8 mouse cellular contexts compared by ENCODE assay signal in genomic region chr13:78197819-78198390, GRCm38 (mm10). TPM values are rescaled to one million over a fixed set of nuclear protein-coding genes. Genes with fewer than 3 reads are reported as not detected.
DNase-seq lines count a peak whose midpoint lies in the region; ATAC-seq and TF ChIP-seq lines count a peak whose summit lies in the region.

No protein-coding gene starts in this region.

- H3K36me3 ChIP-seq in kidney, adult 2 months (ENCODE audit: control insufficient read depth, insufficient read depth, low read length) = no peaks in the 10 kb centered on the region
- H3K36me3 ChIP-seq in hindbrain, embryonic 11.5 days (ENCODE audit: control insufficient read depth, insufficient read depth, low read length) = 0 out of 2 replicates have a peak, but pooled peaks cover 2% of the 10 kb centered on the region
- no peaks in the 10 kb centered on the region for H3K36me3 ChIP-seq in liver, embryonic 16.5 days (ENCODE audit: control insufficient read depth, insufficient read depth)

- ATAC-seq in hindbrain, embryonic 11.5 days (ENCODE audit: low FRiP score) = no peak
- ATAC-seq in liver, embryonic 16.5 days (ENCODE audit: low read depth) = no peak

- no peaks in the 10 kb centered on the region for H3K9me3 ChIP-seq in hindbrain, embryonic 11.5 days (ENCODE audit: control insufficient read depth, low read length)
- H3K9me3 ChIP-seq in liver, embryonic 16.5 days (replicated peaks; ENCODE audit: control insufficient read depth, low read length) = no peaks in the 10 kb centered on the region

- TF ChIP-seq CTCF in kidney, adult 2 months (conservative IDR thresholded peaks at IDR 0.05; ENCODE audit: insufficient read depth, insufficient read length, low read depth, low read length) = no peak

- TF ChIP-seq POLR2A in kidney, adult 2 months (IDR thresholded peaks at IDR 0.05; ENCODE audit: low read depth, low read length) = no peak

- no peak overlapping the region for H3K27ac ChIP-seq in kidney, adult 2 months (ENCODE audit: insufficient read depth, low read depth, low read length)
- H3K27ac ChIP-seq in hindbrain, embryonic 11.5 days (ENCODE audit: low read depth, low read length) = peak overlapping the region; percentile 100
- no peak overlapping the region for H3K27ac ChIP-seq in liver, embryonic 16.5 days (ENCODE audit: low read length)

- H3K27me3 ChIP-seq in kidney, adult 2 months (replicated peaks; ENCODE audit: control insufficient read depth, insufficient read depth, low read length) = peaks cover 3% of the 10 kb centered on the region; the same call in 1 of the 2 replicates
- no peaks in the 10 kb centered on the region for H3K27me3 ChIP-seq in hindbrain, embryonic 11.5 days (ENCODE audit: control insufficient read depth, insufficient read depth, low read length)
- H3K27me3 ChIP-seq in liver, embryonic 16.5 days (ENCODE audit: control insufficient read depth, insufficient read depth, low read depth, low read length) = peaks cover 88% of the 10 kb centered on the region

- no peaks in the 10 kb centered on the region for H3K4me1 ChIP-seq in kidney, adult 2 months (ENCODE audit: control insufficient read depth, insufficient read depth, low read length)
- H3K4me1 ChIP-seq in hindbrain, embryonic 11.5 days (replicated peaks; ENCODE audit: control insufficient read depth, insufficient read depth, low read length) = no peaks in the 10 kb centered on the region
- no peaks in the 10 kb centered on the region for H3K4me1 ChIP-seq in liver, embryonic 16.5 days (ENCODE audit: control insufficient read depth, low read depth, low read length)

- H3K4me3 ChIP-seq in kidney, adult 2 months (ENCODE audit: insufficient read depth, low read depth, low read length) = peak overlapping the region; percentile 58
- peak overlapping the region; percentile 98 for H3K4me3 ChIP-seq in hindbrain, embryonic 11.5 days (ENCODE audit: low read depth, low read length)
- peak overlapping the region; percentile 47 for H3K4me3 ChIP-seq in liver, embryonic 16.5 days (ENCODE audit: low read depth, low read length)

- WGBS in kidney, adult 2 months = 1% methylated on average over 32 of the region's 33 CpGs
- WGBS in hindbrain, embryonic 11.5 days = 0% methylated on average over 27 of the region's 33 CpGs
- under 1% methylated on average over 28 of the region's 33 CpGs for WGBS in liver, embryonic 16.5 days (ENCODE audit: insufficient replicate concordance)

- DNase-seq in kidney, adult 2 months = no peak
- no peak for DNase-seq in kidney, adult 9 months
- DNase-seq in MN1 (ENCODE audit: low spot score) = peak; percentile 21
- DNase-seq in embryo, embryonic 11 days = peak; percentile 67
- no peak for DNase-seq in hindbrain, embryonic 11.5 days (ENCODE audit: low spot score)
- no peak for DNase-seq in yolk sac, embryonic 10.5 days (ENCODE audit: low spot score)
- no peak for DNase-seq in thymus, postnatal 36 days

- H3K4me2 ChIP-seq in hindbrain, embryonic 11.5 days (replicated peaks; ENCODE audit: low read depth, low read length) = peak overlapping the region; percentile 45
- H3K4me2 ChIP-seq in liver, embryonic 16.5 days (ENCODE audit: low read depth, low read length) = peak overlapping the region; percentile 66

- peak overlapping the region; percentile 100 for H3K9ac ChIP-seq in hindbrain, embryonic 11.5 days (ENCODE audit: low read depth, low read length)
- peak overlapping the region; percentile 24; the same call in 1 of the 2 replicates for H3K9ac ChIP-seq in liver, embryonic 16.5 days (ENCODE audit: low read depth, low read length)

RNA-seq across cellular contexts. Expression of gene Nr2f1, which starts 1.7 kb away (rescaled TPM):
- 5.6 and 7.5 TPM in 2 replicates for polyA plus RNA-seq in kidney, adult 2 months (2012; rRNA removed)
- polyA plus RNA-seq in hindbrain, embryonic 11.5 days (2014; fragmentation: Nextera tagmentation; extraction: Ambion mirVana) = 82.8 and 97.2 TPM in 2 replicates
- polyA plus RNA-seq in liver, embryonic 16.5 days (2015; fragmentation: Nextera tagmentation; extraction: Ambion mirVana) = 0.15 and 0.17 TPM in 2 replicates

Comparison
In these comparisons a context has a peak if more than half of its experiments do, and no peak if none do; other contexts are left out.
1. DNase-seq: peak in MN1 (single experiment) and embryo, embryonic 11 days (single experiment); none in kidney, adult 2 months (single experiment), kidney, adult 9 months (single experiment), hindbrain, embryonic 11.5 days (single experiment), yolk sac, embryonic 10.5 days (single experiment) and thymus, postnatal 36 days (0 of 2).
2. H3K4me3 ChIP-seq: peak in every context shown above with its lines; median percentile 98 in hindbrain, embryonic 11.5 days; 58 in kidney, adult 2 months; 47 in liver, embryonic 16.5 days.